Mouse (Mus musculus): ENCODE results near the gene 1700012B07Rik. TPM values are rescaled to one million over a fixed set of nuclear protein-coding genes. Genes with fewer than 3 reads are reported as not detected.

Gene 1700012B07Rik
- polyA plus RNA-seq, 1 experiment: not detected

DNA sequence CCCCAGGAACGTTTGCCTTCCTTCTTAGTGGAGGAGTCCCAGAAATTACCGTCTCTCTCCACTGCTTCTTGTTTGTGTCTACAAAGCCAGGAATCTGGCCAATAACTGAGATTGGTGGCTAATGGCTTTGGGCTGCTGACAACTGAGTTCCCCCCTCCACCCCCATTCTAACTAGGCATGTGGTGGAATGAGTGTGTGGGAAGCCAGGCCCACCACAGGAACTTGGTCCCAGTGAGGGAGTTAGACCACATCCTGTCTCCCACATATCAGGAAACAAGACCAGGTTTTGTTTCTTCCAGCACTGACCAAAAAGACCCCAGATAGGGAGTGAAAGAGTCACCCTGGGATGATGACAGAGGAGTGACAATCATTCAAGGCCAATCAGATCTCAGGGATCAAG, 32.3 kb downstream of the 1700012B07Rik start:
- no peak for TF ChIP-seq GATA1 (IDR thresholded peaks at IDR 0.05; ENCODE audit: low read length)

- no peak for TF ChIP-seq GATA1 (IDR thresholded peaks at IDR 0.05; ENCODE audit: low read length)
Measured at GRCm38 (mm10) chr11:109793578-109793977, 34.3 kb downstream of the 1700012B07Rik start.

GRCm38 (mm10) chr11:109792401-109792997, 35.3 kb downstream of the 1700012B07Rik start:
- no peak for TF ChIP-seq GATA1 (IDR thresholded peaks at IDR 0.05; ENCODE audit: low read length)

DNA sequence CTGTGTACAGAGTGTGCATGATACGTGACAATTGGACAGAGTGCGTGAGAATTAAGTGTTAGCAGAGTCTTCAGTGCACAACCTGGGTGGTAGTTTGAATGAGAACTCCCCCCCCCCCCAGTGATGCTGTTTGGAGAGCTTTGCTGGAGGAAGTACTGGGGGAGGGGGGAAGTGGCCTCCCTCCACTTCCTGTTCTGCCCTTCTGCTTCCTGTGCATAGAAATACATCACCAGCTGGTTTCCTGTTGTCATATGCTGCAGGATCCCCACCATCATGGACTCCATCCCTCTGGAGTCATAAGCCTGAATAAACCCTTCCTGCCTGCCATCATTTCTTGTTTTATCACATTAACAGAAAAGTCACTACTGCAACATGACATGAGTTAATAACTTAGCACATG, 35.9 kb downstream of the 1700012B07Rik start:
- no peak for TF ChIP-seq GATA1 (IDR thresholded peaks at IDR 0.05; ENCODE audit: low read length)

- no peak for TF ChIP-seq GATA1 (IDR thresholded peaks at IDR 0.05; ENCODE audit: low read length)
Measured at GRCm38 (mm10) chr11:109790221-109790620, 37.6 kb downstream of the 1700012B07Rik start.

- no peak for TF ChIP-seq GATA1 (IDR thresholded peaks at IDR 0.05; ENCODE audit: low read length)
Measured at GRCm38 (mm10) chr11:109785392-109785791, 42.5 kb downstream of the 1700012B07Rik start.

DNA sequence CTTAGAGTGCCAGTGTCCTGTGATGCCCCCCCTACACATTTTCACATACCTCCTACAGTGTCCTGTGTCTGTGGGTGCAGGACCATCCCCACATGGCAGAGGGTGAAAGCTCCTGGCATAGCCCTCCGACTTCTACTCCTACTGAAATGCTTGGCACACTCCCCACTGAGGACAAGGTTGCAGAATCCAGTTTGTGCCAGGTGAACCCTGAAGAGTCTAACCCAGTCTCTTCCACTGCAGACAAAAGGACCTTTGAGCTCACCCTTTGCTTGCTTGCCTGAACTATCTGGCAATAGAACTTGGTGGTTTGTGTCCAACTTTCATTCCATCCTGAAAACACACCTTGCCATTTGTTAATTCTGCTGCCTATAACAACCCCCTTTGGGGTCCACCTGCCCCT, 56.5 kb downstream of the 1700012B07Rik start:
- TF ChIP-seq GATA1 (IDR thresholded peaks at IDR 0.05; ENCODE audit: low read length): no peak

DNA sequence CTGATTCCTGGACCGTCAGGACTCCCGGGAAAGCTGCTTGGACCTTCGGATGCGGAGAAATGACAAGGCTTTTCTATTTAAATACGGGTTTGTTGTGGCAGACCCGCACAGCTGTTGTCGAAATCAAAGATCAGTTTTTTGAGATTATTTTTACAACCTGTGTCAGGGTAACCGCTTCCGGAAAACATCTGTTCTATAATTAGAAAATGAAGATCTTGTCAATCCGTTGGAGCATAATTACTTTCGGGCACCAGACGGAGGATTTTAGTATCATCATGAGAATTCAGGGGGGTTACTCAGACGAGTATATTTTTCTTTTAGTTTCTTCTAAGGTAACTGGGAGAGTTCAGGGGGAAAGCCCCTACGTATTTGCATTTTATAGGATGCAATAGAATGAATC, 57.7 kb downstream of the 1700012B07Rik start:
- no peak for TF ChIP-seq GATA1 (IDR thresholded peaks at IDR 0.05; ENCODE audit: low read length)

DNA sequence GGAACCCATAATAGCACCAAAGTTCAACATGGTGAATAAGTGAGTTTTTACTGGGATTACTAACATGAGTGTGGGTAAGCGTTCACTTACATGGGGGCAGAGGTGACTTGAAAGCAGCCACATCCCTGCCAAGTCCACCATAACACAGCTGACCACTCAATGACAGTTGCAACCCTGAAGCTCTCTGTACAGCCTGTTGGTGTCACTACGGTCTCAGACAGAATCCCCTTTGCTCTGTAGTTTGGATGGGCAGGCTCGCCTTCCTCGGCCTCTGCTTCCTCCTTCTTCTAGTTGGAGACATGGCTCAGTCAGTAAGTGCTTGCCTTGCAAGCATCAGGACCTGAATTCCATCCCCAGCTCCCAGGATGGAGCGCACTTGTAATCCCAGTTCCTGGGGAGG, 58.8 kb downstream of the 1700012B07Rik start:
- TF ChIP-seq GATA1 (IDR thresholded peaks at IDR 0.05; ENCODE audit: low read length): no peak

- no peak for TF ChIP-seq GATA1 (IDR thresholded peaks at IDR 0.05; ENCODE audit: low read length)
Measured at GRCm38 (mm10) chr11:109760063-109760462, 67.8 kb downstream of the 1700012B07Rik start.

GRCm38 (mm10) chr11:109758616-109759215, 69.1 kb downstream of the 1700012B07Rik start:
- TF ChIP-seq GATA1 (IDR thresholded peaks at IDR 0.05; ENCODE audit: low read length): no peak

DNA sequence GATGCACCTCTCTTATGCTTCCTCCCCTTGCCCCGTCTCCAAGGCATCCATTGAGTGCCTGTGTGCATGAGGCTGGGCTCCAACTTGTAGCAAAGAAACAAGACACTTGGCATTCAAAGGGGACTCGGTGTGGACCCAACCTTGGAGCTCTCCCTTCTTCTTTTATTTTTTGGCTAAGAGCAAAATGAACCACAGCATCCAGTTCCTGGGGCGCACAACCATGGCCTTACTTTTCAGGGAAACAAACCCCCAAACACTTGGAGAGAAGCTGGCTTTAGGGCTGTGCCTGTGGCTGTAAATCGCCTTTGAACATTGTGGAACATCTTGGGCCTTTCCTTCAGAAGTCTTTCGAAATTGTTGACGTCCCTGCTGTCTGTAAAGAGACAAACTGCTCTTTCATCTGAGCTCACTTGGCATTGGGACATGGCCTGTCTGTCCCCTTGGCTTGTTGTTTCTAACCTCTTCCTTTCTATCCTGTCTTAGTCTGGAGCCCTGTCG, 73.7 kb downstream of the 1700012B07Rik start:
- TF ChIP-seq GATA1 (IDR thresholded peaks at IDR 0.05; ENCODE audit: low read length): no peak

DNA sequence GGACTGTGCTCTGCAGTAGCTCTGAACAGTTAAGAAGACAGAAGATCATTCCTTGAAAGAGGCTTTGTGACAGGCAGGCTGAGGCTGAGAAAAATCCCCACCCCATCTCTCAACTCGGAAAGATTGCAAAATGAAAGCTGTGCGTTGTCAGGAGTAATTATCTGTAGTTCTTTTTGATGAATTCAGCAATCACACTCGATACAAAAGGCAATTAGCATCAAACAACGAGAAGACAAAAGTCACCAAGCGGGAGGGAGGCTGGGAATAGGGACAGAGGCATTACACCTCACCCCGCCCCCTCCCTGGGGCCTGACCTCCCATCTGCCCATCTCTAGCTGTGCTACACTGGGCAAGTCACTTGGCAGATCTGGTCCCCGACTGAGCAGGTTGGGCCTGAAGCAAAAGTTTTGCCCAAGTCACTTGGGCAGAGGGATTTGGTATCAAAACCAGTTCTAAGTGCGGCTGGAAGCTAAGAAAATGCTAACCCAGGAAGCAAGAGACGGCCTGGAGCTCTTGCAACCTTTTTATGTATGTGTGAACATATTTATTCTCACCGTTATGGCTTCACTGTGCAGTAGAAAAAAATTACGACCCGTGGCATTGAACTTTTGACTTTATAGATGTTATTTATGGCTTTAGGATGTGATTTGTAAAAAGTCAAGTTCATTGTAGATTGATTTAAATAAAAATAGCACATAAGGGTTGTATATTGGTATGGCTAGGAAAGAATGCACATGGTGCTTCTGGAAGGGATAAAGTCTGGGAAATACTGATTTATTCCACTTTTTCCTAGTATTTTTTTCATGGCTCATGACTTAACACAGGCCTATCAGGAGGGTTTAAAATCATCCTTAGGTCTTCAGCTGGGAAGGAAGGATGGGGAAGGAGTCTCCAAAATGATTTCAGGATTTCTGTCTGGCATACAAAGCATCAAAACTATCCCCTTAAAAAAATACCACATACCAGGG, 75.9 kb downstream of the 1700012B07Rik start:
- no peak for TF ChIP-seq GATA1 (IDR thresholded peaks at IDR 0.05; ENCODE audit: low read length)

GRCm38 (mm10) chr11:109745210-109745609, 82.6 kb downstream of the 1700012B07Rik start:
- no peak for TF ChIP-seq GATA1 (IDR thresholded peaks at IDR 0.05; ENCODE audit: low read length)

DNA sequence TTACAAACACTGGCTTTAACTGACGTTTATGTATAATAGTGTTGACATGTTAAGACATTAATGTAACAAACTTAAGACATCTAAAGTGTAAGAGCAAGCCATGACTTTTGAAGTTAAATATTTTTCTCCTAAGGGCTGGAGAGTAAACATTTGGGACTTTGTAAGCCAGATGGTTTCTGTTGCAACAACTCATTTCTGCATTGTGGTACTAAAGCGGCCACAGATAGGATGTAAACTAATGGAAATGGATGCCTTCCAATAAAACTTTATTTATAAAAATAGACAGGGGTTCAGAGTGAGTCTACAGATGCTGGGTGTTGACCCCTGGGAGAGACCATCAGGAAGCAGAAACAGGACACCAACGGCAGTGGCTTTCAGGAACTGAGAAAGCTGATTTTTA, 89.9 kb downstream of the 1700012B07Rik start:
- no peak for TF ChIP-seq GATA1 (IDR thresholded peaks at IDR 0.05; ENCODE audit: low read length)

Other genes starting within 250 kb of the 1700012B07Rik start
- gene Wipi1, start 216.1 kb downstream of the 1700012B07Rik start, polyA plus RNA-seq (2012): 17.6 and 23.0 TPM in 2 replicates
- gene Prkar1a, start 178.6 kb downstream of the 1700012B07Rik start, polyA plus RNA-seq (2012): 89.2 and 91.3 TPM in 2 replicates
- not detected in 2 replicates for gene Fam20a, start 105.8 kb downstream of the 1700012B07Rik start, polyA plus RNA-seq (2012)
- gene Abca8b, start 167.8 kb upstream of the 1700012B07Rik start, polyA plus RNA-seq (2012): not detected in 2 replicates

Measured in G1E-ER4 (cell line).